Comparison of ENCODE assay signal across 26 mouse cellular contexts in genomic region chr9:44105781-44106180, GRCm38 (mm10). TPM values are rescaled to one million over a fixed set of nuclear protein-coding genes. Genes with fewer than 3 reads are reported as not detected.
DNase-seq lines count a peak whose midpoint lies in the region; ATAC-seq and TF ChIP-seq lines count a peak whose summit lies in the region.
"Had no signal": no experiment of that assay in that cellular context is flagged by ENCODE, and none has a peak within 500 bp of the region (broad histone marks: within the 10 kb centered on the region; RNA-seq: fewer than 3 reads in every experiment).

No protein-coding gene starts in this region.

- no peaks in the 10 kb centered on the region for H3K27me3 ChIP-seq in midbrain, embryonic 10.5 days (ENCODE audit: low read depth, poor library complexity, severe bottlenecking)
- no peaks in the 10 kb centered on the region for H3K27me3 ChIP-seq in midbrain, postnatal 0 days (ENCODE audit: insufficient read depth, low read length)
- H3K27me3 ChIP-seq: forebrain, embryonic 13.5 days; heart, embryonic 12.5 days; heart, embryonic 15.5 days; hindbrain, embryonic 13.5 days; intestine, embryonic 15.5 days had no signal

- H3K4me2 ChIP-seq in midbrain, postnatal 0 days (ENCODE audit: low read depth, low read length, poor library complexity, severe bottlenecking) = no peak overlapping the region
- H3K4me2 ChIP-seq: forebrain, embryonic 13.5 days; heart, embryonic 12.5 days; heart, embryonic 15.5 days; hindbrain, embryonic 13.5 days had no signal

- no peak overlapping the region for H3K9ac ChIP-seq in midbrain, postnatal 0 days (replicated peaks; ENCODE audit: low read length, poor library complexity, severe bottlenecking)
- H3K9ac ChIP-seq: forebrain, embryonic 13.5 days; heart, embryonic 12.5 days; heart, embryonic 15.5 days; hindbrain, embryonic 13.5 days; intestine, embryonic 15.5 days had no signal

- H3K36me3 ChIP-seq in midbrain, embryonic 10.5 days = peaks cover 71% of the 10 kb centered on the region
- H3K36me3 ChIP-seq in midbrain, postnatal 0 days (ENCODE audit: insufficient read depth, low read length) = no peaks in the 10 kb centered on the region; the same call in 1 of the 2 replicates
- H3K36me3 ChIP-seq: heart, embryonic 15.5 days had no signal

- peak overlapping the region; percentile 88 for H3K27ac ChIP-seq in gastrocnemius, adult 2 months
- peak overlapping the region; percentile 83; the same call in 1 of the 2 replicates for H3K27ac ChIP-seq in midbrain, embryonic 10.5 days (replicated peaks)
- no peak overlapping the region for H3K27ac ChIP-seq in midbrain, postnatal 0 days (ENCODE audit: low read depth, low read length)
- H3K27ac ChIP-seq: hindbrain, embryonic 10.5 days had no signal

- intact Hi-C loops in gastrocnemius, adult 2 months (cut with DNase I) = loop anchor here (5.0 kb wide), 1 partner anchor 118 kb away; no protein-coding TSS in a partner anchor

- ATAC-seq in midbrain, postnatal 0 days (ENCODE audit: low FRiP score) = no peak
- peak; percentile 40 for ATAC-seq in activated CD4-positive, CD25-positive, alpha-beta regulatory T cell, adult 4 months
- ATAC-seq: forebrain, embryonic 13.5 days; forebrain, embryonic 16.5 days; hindbrain, embryonic 16.5 days; intestine, embryonic 15.5 days had no signal

- no peak for DNase-seq in gastrocnemius, adult 2 months
- no peak for DNase-seq in gastrocnemius, adult 18-20 months (ENCODE audit: low spot score)
- no peak for DNase-seq in midbrain, embryonic 10.5 days (ENCODE audit: low spot score)
- DNase-seq in midbrain, postnatal 0 days (ENCODE audit: low spot score) = no peak
- no peak for DNase-seq in adrenal gland, adult 8-10 months
- DNase-seq: adrenal gland, postnatal 14 days; cerebellum, adult 11 months; cerebellum, adult 8-10 months; gastrocnemius, postnatal 25 days; heart, adult 18-20 months; heart, postnatal 10 days; heart, postnatal 36 days had no signal

- 88% methylated on average over 10 of the region's 10 CpGs for WGBS in midbrain, embryonic 10.5 days
- 88% methylated on average over 10 of the region's 10 CpGs for WGBS in midbrain, postnatal 0 days

- H3K4me3 ChIP-seq in gastrocnemius, adult 2 months = no peak overlapping the region
- no peak overlapping the region for H3K4me3 ChIP-seq in midbrain, embryonic 10.5 days
- H3K4me3 ChIP-seq in midbrain, postnatal 0 days (ENCODE audit: low read depth, low read length) = no peak overlapping the region
- H3K4me3 ChIP-seq: forebrain, embryonic 10.5 days; forebrain, embryonic 13.5 days; heart, embryonic 12.5 days; heart, embryonic 15.5 days; hindbrain, embryonic 10.5 days; hindbrain, embryonic 13.5 days; intestine, embryonic 15.5 days had no signal

- H3K9me3 ChIP-seq in midbrain, embryonic 10.5 days (replicated peaks) = no peaks in the 10 kb centered on the region
- no peaks in the 10 kb centered on the region for H3K9me3 ChIP-seq in midbrain, postnatal 0 days (ENCODE audit: low read length)
- H3K9me3 ChIP-seq: forebrain, embryonic 10.5 days; forebrain, embryonic 13.5 days; heart, embryonic 12.5 days; heart, embryonic 15.5 days; hindbrain, embryonic 10.5 days; hindbrain, embryonic 13.5 days; intestine, embryonic 15.5 days had no signal

- H3K4me1 ChIP-seq in midbrain, embryonic 10.5 days = peaks cover 70% of the 10 kb centered on the region
- peaks cover 6% of the 10 kb centered on the region; the same call in 1 of the 2 replicates for H3K4me1 ChIP-seq in midbrain, postnatal 0 days (ENCODE audit: insufficient read depth, low read length)

- no peak for TF ChIP-seq CTCF in gastrocnemius, adult 2 months (IDR thresholded peaks at IDR 0.05)
- no peak for TF ChIP-seq CTCF in midbrain, postnatal 0 days (IDR thresholded peaks at IDR 0.05)

RNA-seq across cellular contexts. Expression of gene C1qtnf5, which starts 1.3 kb away (rescaled TPM):
- total RNA-seq in gastrocnemius, adult 2 months (2021) = 1 to 10 TPM; 2.5 to 7.6 TPM
- total RNA-seq in gastrocnemius, adult 18-20 months (2021) = 1 to 10 TPM; 3.9 to 5.4 TPM
- polyA plus RNA-seq in midbrain, embryonic 10.5 days (2016; fragmentation: Nextera tagmentation; extraction: Ambion mirVana) = 0.29 and 0.93 TPM in 2 replicates
- total RNA-seq in midbrain, postnatal 0 days (2014; rRNA removed) = 16.6 and 29.0 TPM in 2 replicates
- polyA plus RNA-seq in midbrain, postnatal 0 days (2015; fragmentation: Nextera tagmentation; extraction: Ambion mirVana) = 9.9 and 10.7 TPM in 2 replicates
- not detected for polyA plus RNA-seq in activated CD4-positive, CD25-positive, alpha-beta regulatory T cell, adult 4 months (2017; shearing (Covaris generic))
- 10 to 100 TPM; 13.7 to 22.0 (median 18.7) TPM for total RNA-seq in adrenal gland, adult 8-10 months (2022)
- polyA plus RNA-seq: forebrain, embryonic 10.5 days had no signal

RNA-seq across cellular contexts. Expression of gene Mfrp, which starts 4.3 kb away (rescaled TPM):
- total RNA-seq in gastrocnemius, adult 2 months (2021) = not detected
- not detected for total RNA-seq in gastrocnemius, adult 18-20 months (2021)
- polyA plus RNA-seq in midbrain, embryonic 10.5 days (2016; fragmentation: Nextera tagmentation; extraction: Ambion mirVana) = 0.07 and 0.17 TPM in 2 replicates
- 0.19 and 2.8 TPM in 2 replicates for total RNA-seq in midbrain, postnatal 0 days (2014; rRNA removed)
- polyA plus RNA-seq in midbrain, postnatal 0 days (2015; fragmentation: Nextera tagmentation; extraction: Ambion mirVana) = 0.05 TPM in 1 of 2 replicates, not detected in the other
- not detected for polyA plus RNA-seq in activated CD4-positive, CD25-positive, alpha-beta regulatory T cell, adult 4 months (2017; shearing (Covaris generic))
- under 1 TPM in 2 of 4 experiments, not detected in 2; 0.10 to 0.31 TPM for total RNA-seq in adrenal gland, adult 8-10 months (2022)
- total RNA-seq: adrenal gland, adult 18-20 months; adrenal gland, postnatal 14 days; gastrocnemius, adult 8-10 months; gastrocnemius, postnatal 25 days; heart, adult 18-20 months; heart, postnatal 10 days; heart, postnatal 36 days; MEL had no signal
- polyA plus RNA-seq: embryonic facial prominence, embryonic 14.5 days; forebrain, embryonic 16.5 days; heart, embryonic 12.5 days; heart, embryonic 15.5 days had no signal

RNA-seq across cellular contexts. Expression of gene Gm49380, which starts 7.5 kb away (rescaled TPM):
- total RNA-seq in gastrocnemius, adult 2 months (2021) = 1 to 10 TPM in 1 of 2 experiments, under 1 TPM in 1; 0.71 to 1.4 TPM
- 1 to 10 TPM in 1 of 2 experiments, under 1 TPM in 1; 0.43 to 1.9 TPM for total RNA-seq in gastrocnemius, adult 18-20 months (2021)
- polyA plus RNA-seq in midbrain, embryonic 10.5 days (2016; fragmentation: Nextera tagmentation; extraction: Ambion mirVana) = 0.35 and 0.63 TPM in 2 replicates
- not detected in 2 replicates for total RNA-seq in midbrain, postnatal 0 days (2014; rRNA removed)
- 0.07 and 0.27 TPM in 2 replicates for polyA plus RNA-seq in midbrain, postnatal 0 days (2015; fragmentation: Nextera tagmentation; extraction: Ambion mirVana)
- not detected for polyA plus RNA-seq in activated CD4-positive, CD25-positive, alpha-beta regulatory T cell, adult 4 months (2017; shearing (Covaris generic))
- total RNA-seq in adrenal gland, adult 8-10 months (2022) = 1 to 10 TPM in 1 of 4 experiments, under 1 TPM in 3; 0.20 to 1.1 (median 0.93) TPM
- total RNA-seq: MEL had no signal
- polyA plus RNA-seq: forebrain, embryonic 13.5 days had no signal

RNA-seq across cellular contexts. Expression of gene Rnf26, which starts 7.5 kb away (rescaled TPM):
- total RNA-seq in gastrocnemius, adult 2 months (2021) = 1 to 10 TPM; 3.0 to 3.1 TPM
- total RNA-seq in gastrocnemius, adult 18-20 months (2021) = 1 to 10 TPM; 1.5 to 3.0 TPM
- polyA plus RNA-seq in midbrain, embryonic 10.5 days (2016; fragmentation: Nextera tagmentation; extraction: Ambion mirVana) = 81.3 and 81.5 TPM in 2 replicates
- 13.0 and 15.0 TPM in 2 replicates for total RNA-seq in midbrain, postnatal 0 days (2014; rRNA removed)
- 33.4 and 34.1 TPM in 2 replicates for polyA plus RNA-seq in midbrain, postnatal 0 days (2015; fragmentation: Nextera tagmentation; extraction: Ambion mirVana)
- polyA plus RNA-seq in activated CD4-positive, CD25-positive, alpha-beta regulatory T cell, adult 4 months (2017; shearing (Covaris generic)) = 1 to 10 TPM; 3.2 to 7.9 TPM
- 10 to 100 TPM; 29.8 to 36.7 (median 31.5) TPM for total RNA-seq in adrenal gland, adult 8-10 months (2022)

RNA-seq across cellular contexts. Expression of gene Mcam, which starts 28.5 kb away (rescaled TPM):
- total RNA-seq in gastrocnemius, adult 2 months (2021) = 10 to 100 TPM; 17.5 to 24.4 TPM
- total RNA-seq in gastrocnemius, adult 18-20 months (2021) = 10 to 100 TPM; 19.8 to 32.9 TPM
- 12.0 and 13.7 TPM in 2 replicates for polyA plus RNA-seq in midbrain, embryonic 10.5 days (2016; fragmentation: Nextera tagmentation; extraction: Ambion mirVana)
- 14.6 and 19.9 TPM in 2 replicates for total RNA-seq in midbrain, postnatal 0 days (2014; rRNA removed)
- polyA plus RNA-seq in midbrain, postnatal 0 days (2015; fragmentation: Nextera tagmentation; extraction: Ambion mirVana) = 4.4 TPM in 2 replicates
- polyA plus RNA-seq in activated CD4-positive, CD25-positive, alpha-beta regulatory T cell, adult 4 months (2017; shearing (Covaris generic)) = under 1 TPM in 1 of 2 experiments, not detected in 1; 0.16 TPM
- 10 to 100 TPM; 21.4 to 70.9 (median 38.2) TPM for total RNA-seq in adrenal gland, adult 8-10 months (2022)
